Mouse (Mus musculus): Measurements from ENCODE around the gene Sept10. TPM values are rescaled to one million over a fixed set of nuclear protein-coding genes. Genes with fewer than 3 reads are reported as not detected.

Gene Sept10
- total and polyA plus RNA-seq, 3 experiments, result not detected

GRCm38 (mm10) chr10:59106644-59107043 lies 115.0 kb downstream of the Sept10 start:
- no peak overlapping the region for H3K9ac ChIP-seq (ENCODE audit: control insufficient read depth, low read depth, low read length, poor library complexity, severe bottlenecking)
- H3K79me2 ChIP-seq (ENCODE audit: control insufficient read depth, insufficient read depth, low read length, poor library complexity), result no peaks in the 10 kb centered on the region
- H3K36me3 ChIP-seq (ENCODE audit: control insufficient read depth in 1 of 2, insufficient read depth in 2 of 2, low read length in 2 of 2), result no peaks in the 10 kb centered on the region
- H3K27me3 ChIP-seq (ENCODE audit: control insufficient read depth in 1 of 2, insufficient read depth in 2 of 2, low read length in 2 of 2), result no peaks in the 10 kb centered on the region
- H3K4me1 ChIP-seq (ENCODE audit: control insufficient read depth in 1 of 2, insufficient read depth in 2 of 2, low read length in 2 of 2), result no peaks in the 10 kb centered on the region
- no peaks in the 10 kb centered on the region for H3K9me3 ChIP-seq (replicated peaks; ENCODE audit: insufficient read depth, low read length)
- TF ChIP-seq JUND (IDR thresholded peaks at IDR 0.05; ENCODE audit: low read depth, low read length) (no peak), ELF1 (IDR thresholded peaks at IDR 0.05; ENCODE audit: low read depth, low read length) (no peak), ZMIZ1 (IDR thresholded peaks at IDR 0.05; ENCODE audit: low read depth, low read length) (no peak), SIN3A (IDR thresholded peaks at IDR 0.05; ENCODE audit: low read length) (no peak), ZKSCAN1 (IDR thresholded peaks at IDR 0.05; ENCODE audit: low read depth, low read length) (no peak), NELFE (IDR thresholded peaks at IDR 0.05; ENCODE audit: low read depth, low read length) (no peak), TBP (IDR thresholded peaks at IDR 0.05; ENCODE audit: low read depth, low read length) (no peak), ZNF384 (IDR thresholded peaks at IDR 0.05; ENCODE audit: low read depth, low read length) (no peak), USF2 (IDR thresholded peaks at IDR 0.05; ENCODE audit: borderline replicate concordance in 1 of 2, insufficient read depth in 1 of 2, low read depth in 1 of 2, low read length in 2 of 2) (no peak), MYB (IDR thresholded peaks at IDR 0.05; ENCODE audit: low read depth, low read length) (no peak), USF1 (IDR thresholded peaks at IDR 0.05; ENCODE audit: low read depth, low read length) (no peak), RCOR1 (IDR thresholded peaks at IDR 0.05; ENCODE audit: low read depth, low read length) (no peak), TCF12 (IDR thresholded peaks at IDR 0.05; ENCODE audit: low read depth, low read length) (no peak), MXI1 (IDR thresholded peaks at IDR 0.05; ENCODE audit: low read depth, low read length) (no peak), MAZ (IDR thresholded peaks at IDR 0.05; ENCODE audit: low read depth, low read length) (no peak), UBTF (IDR thresholded peaks at IDR 0.05; ENCODE audit: borderline replicate concordance, insufficient read depth, low read depth, low read length) (no peak)
- no peak overlapping the region for H3K4me3 ChIP-seq (ENCODE audit: control insufficient read depth in 1 of 2, insufficient read depth in 1 of 2, low read depth in 2 of 2, low read length in 2 of 2)
- no peak overlapping the region for H3K27ac ChIP-seq (ENCODE audit: control insufficient read depth, low read depth, low read length)
- no peak for DNase-seq (ENCODE audit: low read depth, low spot score)

GRCm38 (mm10) chr10:59105885-59106284 lies 115.8 kb downstream of the Sept10 start:
- no peak for TF ChIP-seq ZMIZ1 (IDR thresholded peaks at IDR 0.05; ENCODE audit: low read depth, low read length)
- no peak for TF ChIP-seq USF2 (IDR thresholded peaks at IDR 0.05; ENCODE audit: borderline replicate concordance in 1 of 2, insufficient read depth in 1 of 2, low read depth in 1 of 2, low read length in 2 of 2)
- no peak for TF ChIP-seq KAT2A (conservative IDR thresholded peaks at IDR 0.05; ENCODE audit: low read depth, low read length)
- no peak for TF ChIP-seq MAZ (IDR thresholded peaks at IDR 0.05; ENCODE audit: low read depth, low read length)
- no peak for TF ChIP-seq UBTF (IDR thresholded peaks at IDR 0.05; ENCODE audit: borderline replicate concordance, insufficient read depth, low read depth, low read length)
- TF ChIP-seq BHLHE40 (IDR thresholded peaks at IDR 0.05; ENCODE audit: borderline replicate concordance, low read depth, low read length), result no peak
- TF ChIP-seq GATA1 (IDR thresholded peaks at IDR 0.05; ENCODE audit: low read depth, low read length), result no peak
- no peak for TF ChIP-seq MYC (IDR thresholded peaks at IDR 0.05; ENCODE audit: low read depth, low read length)
- TF ChIP-seq MYB (IDR thresholded peaks at IDR 0.05; ENCODE audit: low read depth, low read length), result no peak
- no peak for TF ChIP-seq SMC3 (IDR thresholded peaks at IDR 0.05; ENCODE audit: low read depth, low read length)
- TF ChIP-seq CHD2 (IDR thresholded peaks at IDR 0.05; ENCODE audit: low read length), result no peak
- no peak for TF ChIP-seq MXI1 (IDR thresholded peaks at IDR 0.05; ENCODE audit: low read depth, low read length)
- no peak for TF ChIP-seq ELF1 (IDR thresholded peaks at IDR 0.05; ENCODE audit: low read depth, low read length)
- no peak for TF ChIP-seq CTCF (IDR thresholded peaks at IDR 0.05 in 2 of 3, conservative IDR thresholded peaks at IDR 0.05 in 1 of 3; ENCODE audit: control insufficient read depth in 1 of 3, insufficient read depth in 1 of 3, low read depth in 2 of 3, low read length in 3 of 3, poor library complexity in 1 of 3, severe bottlenecking in 1 of 3)

More at GRCm38 (mm10) chr10:59105885-59106284, 115.8 kb downstream of the Sept10 start:
- no peaks in the 10 kb centered on the region for H3K36me3 ChIP-seq (ENCODE audit: control insufficient read depth in 1 of 2, insufficient read depth in 2 of 2, low read length in 2 of 2)
- H3K27me3 ChIP-seq (ENCODE audit: control insufficient read depth in 1 of 2, insufficient read depth in 2 of 2, low read length in 2 of 2), result no peaks in the 10 kb centered on the region
- no peaks in the 10 kb centered on the region for H3K4me1 ChIP-seq (ENCODE audit: control insufficient read depth in 1 of 2, insufficient read depth in 2 of 2, low read length in 2 of 2)
- no peak overlapping the region for H3K4me3 ChIP-seq (ENCODE audit: control insufficient read depth in 1 of 2, insufficient read depth in 1 of 2, low read depth in 2 of 2, low read length in 2 of 2)
- H3K79me2 ChIP-seq (ENCODE audit: control insufficient read depth, insufficient read depth, low read length, poor library complexity), result no peaks in the 10 kb centered on the region
- no peak overlapping the region for H3K9ac ChIP-seq (ENCODE audit: control insufficient read depth, low read depth, low read length, poor library complexity, severe bottlenecking)
- no peak for DNase-seq (ENCODE audit: low read depth, low spot score)
- H3K27ac ChIP-seq (ENCODE audit: control insufficient read depth, low read depth, low read length), result no peak overlapping the region
- no peaks in the 10 kb centered on the region for H3K9me3 ChIP-seq (replicated peaks; ENCODE audit: insufficient read depth, low read length)
